Mouse (Mus musculus) liver, embryonic 14.5 days (tissue): ENCODE measurements around the gene Khsrp.

Source experiments
- CTCF ChIP-seq: IDR thresholded peaks from 2 replicates; pipeline ENCODE4 v1.5.1; 2016; ENCODE audit warnings: antibody characterized with exemption, low read depth, control low read depth
- EP300 ChIP-seq: IDR thresholded peaks from 2 replicates; pipeline ENCODE4 v1.6.1; 2016; ENCODE audit warnings: antibody characterized with exemption, low read depth

GRCm38 (mm10) chr17:56997029-56997667 is 34.2 kb downstream of the Khsrp start, which contains the start of gene Alkbh7:
- peak; percentile 96 for TF ChIP-seq CTCF
- TF ChIP-seq EP300 = no peak
